Mouse (Mus musculus): Measurements from ENCODE around the gene Maats1. TPM values are rescaled to one million over a fixed set of nuclear protein-coding genes. Genes with fewer than 3 reads are reported as not detected.

Gene Maats1
- total RNA-seq, 2 experiments from 2014 or later, result not detected

DNA sequence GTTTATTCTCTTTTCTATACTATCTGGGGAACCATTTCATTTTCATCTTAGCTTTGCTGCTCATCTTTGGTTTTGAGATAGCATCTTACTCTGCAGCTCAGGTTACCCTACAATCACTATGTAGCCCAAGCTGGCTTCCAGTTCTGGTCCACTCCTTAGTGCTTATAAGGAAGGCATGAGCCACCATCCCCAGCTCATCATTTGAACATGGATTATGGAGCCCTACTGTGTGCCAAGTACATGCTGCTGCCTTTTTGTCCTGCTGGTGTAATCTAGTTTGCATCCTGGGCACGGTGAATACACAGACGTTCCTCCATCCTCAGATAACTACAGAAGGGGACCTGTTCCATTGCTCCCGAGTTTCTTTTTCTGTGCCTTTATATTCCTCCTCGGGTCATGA lies 30.9 kb upstream of the Maats1 start:
- DNase-seq, result no peak
- intact Hi-C loops (cut with DNase I), result no loop called here

DNA sequence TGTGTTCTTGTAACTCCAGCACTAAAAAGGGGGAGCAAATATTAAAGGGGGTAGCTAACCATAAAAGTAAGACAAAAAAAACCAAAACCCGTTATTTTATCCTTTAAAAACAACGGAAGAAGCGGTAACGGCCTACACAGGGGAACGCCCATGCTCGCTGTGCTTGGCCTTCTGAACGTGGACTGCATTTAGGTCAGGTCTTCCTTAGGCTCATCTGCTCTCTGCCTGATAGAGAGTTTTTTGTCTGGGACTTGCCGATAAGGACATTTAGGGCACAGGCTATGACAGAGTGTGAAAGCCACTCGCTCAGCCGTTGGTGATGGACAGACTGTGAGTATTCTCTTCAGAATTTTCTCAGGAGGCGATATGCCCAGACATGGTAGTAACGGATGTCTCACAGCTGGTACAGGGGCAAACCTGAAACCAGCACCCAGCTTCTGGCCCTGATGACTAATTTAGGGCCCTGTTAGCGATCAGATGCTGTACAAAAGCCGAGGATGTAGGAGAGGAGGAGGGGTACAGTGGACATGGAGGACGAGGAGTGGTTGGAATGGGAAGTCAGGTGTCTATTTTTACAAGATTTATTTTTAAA lies 29.9 kb upstream of the Maats1 start:
- intact Hi-C loops (cut with DNase I), result no loop called here
- DNase-seq, result no peak

DNA sequence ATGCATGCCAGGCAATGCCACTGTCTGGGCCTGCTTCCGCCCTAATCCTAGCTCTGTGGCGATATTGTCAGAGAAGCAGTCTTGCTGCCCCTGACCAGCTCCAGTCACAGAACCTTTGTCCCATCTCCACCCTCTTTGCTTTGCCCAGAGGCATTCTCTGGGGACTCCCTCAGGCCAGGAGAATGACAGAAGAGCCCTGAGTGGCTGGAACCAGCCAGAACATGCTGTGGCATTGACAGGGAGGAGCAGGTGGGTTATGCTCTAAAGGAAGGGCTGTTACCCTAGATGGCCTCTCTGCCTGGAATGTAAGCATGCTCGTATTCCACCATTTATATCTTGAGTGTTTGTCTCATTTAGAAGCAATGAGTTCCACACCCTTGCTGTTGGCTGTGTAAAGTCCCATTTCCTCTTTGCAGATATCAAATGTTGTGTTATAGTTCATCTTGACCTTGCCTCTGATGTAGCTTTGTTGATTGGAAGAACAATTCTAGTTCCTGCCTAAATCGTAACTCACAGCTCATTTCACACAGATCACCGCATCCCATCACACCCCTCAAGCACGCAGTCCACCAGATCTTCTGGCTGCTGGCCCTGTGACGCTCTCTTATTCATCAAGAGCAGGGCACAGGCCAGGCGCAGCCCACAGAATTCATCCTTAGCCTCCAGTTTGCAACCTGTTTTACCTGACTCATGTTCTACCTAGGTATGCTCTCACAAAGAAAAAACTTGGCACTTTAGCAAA lies 28.9 kb upstream of the Maats1 start:
- intact Hi-C loops (cut with DNase I), result no loop called here
- DNase-seq, result no peak

DNA sequence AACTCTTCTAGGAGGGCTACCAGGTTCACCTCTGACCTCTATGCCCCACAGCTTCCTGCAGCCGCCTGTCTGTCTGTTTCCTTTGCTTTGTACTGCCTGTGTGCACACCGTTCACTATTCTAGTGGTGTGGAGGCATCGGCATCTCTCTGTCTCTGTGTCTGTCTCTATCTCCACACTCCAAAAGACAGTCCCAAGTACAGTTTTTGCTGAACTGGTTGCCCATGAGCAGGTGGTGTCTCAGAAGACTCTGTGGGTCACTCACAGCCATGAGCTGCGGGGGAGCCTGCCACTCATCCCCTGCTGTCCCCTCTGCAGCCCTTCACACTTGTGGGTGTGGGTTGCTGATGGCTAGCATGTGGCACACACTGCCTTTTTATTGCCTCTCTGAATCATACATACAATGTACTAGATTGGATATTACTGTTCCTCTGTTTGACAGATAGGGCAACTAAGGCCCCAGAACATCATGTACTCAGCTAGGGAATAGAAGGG lies 28.1 kb upstream of the Maats1 start:
- no peak for DNase-seq
- intact Hi-C loops (cut with DNase I), result no loop called here

DNA sequence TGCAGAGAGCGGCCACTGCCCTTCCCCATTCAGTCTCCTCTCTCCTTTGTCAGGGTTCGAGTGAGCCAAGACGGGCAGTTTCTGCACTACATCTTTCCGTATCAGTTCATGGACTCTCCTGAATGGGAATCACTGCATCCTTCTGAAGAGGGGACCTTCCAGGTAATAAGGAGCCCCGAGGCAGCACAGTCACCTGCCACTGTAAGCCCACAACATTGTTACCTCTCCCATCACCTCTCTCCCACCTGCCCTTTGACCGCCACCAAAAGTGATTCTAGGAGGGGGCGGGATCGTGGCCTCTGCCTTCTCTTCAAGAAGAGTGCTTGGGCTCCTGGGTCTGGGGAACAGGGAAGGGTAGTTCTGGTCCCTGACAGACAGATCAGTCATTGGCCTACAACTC lies 27.5 kb upstream of the Maats1 start:
- DNase-seq, result no peak
- intact Hi-C loops (cut with DNase I), result no loop called here

DNA sequence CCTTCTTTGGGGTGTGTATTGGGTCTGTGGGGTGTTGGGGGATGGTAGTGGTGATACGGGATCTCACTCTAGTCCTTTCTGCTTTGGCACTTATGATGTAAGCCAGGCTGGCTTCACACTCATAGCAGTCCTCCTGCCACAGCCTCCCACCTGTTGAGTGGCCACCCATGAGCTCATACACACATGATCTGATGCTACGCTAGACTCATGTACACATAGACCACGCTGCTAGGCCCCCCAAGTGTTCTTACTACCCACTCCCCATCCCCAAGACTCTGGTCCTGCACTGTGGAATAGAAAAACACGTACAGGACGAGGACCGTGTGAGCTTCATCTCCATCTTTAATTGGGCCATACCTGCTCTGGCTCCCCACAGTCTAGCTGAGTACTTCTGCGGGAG lies 27.1 kb upstream of the Maats1 start:
- DNase-seq, result no peak
- intact Hi-C loops (cut with DNase I), result no loop called here

DNA sequence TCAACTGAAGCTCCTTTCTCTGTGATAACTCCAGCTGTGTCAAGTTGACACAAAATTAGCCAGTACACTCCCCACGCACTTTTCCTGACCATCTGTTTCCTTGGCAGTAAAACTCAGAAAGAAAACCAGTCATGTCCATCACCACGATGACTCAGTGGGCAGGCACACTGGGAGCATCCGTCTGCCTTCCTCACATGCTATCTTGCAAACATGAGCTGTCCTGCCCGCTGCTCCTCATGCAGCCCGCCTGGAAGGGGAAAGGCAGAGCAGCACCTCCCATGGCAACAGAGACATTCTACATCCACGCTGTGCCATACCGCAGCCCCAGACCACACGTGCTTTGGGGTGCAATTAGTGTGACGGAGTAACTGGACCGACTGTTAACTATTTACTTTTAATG lies 26.4 kb upstream of the Maats1 start:
- intact Hi-C loops (cut with DNase I), result no loop called here
- DNase-seq, result peak in 1 of 2 experiments; percentile 38

DNA sequence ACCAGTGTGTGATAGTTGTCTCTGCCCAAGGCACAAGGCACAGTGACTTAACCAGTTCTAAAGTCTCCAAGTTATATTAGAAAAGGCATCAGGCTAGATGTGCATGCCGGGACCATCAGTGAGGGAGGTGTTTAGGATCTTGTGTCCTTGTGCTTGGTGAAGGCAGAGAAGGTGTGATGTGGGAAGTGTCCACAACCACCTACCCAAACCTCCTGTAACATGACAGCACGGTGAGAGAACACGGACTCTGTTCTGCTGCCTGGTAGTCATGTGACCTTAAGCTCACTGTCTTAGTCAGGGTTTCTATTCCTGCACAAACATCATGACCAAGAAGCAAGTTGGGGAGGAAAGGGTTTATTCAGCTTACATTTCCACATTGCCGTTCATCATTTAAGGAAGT lies 24.3 kb upstream of the Maats1 start:
- no peak for DNase-seq
- intact Hi-C loops (cut with DNase I), result no loop called here

DNA sequence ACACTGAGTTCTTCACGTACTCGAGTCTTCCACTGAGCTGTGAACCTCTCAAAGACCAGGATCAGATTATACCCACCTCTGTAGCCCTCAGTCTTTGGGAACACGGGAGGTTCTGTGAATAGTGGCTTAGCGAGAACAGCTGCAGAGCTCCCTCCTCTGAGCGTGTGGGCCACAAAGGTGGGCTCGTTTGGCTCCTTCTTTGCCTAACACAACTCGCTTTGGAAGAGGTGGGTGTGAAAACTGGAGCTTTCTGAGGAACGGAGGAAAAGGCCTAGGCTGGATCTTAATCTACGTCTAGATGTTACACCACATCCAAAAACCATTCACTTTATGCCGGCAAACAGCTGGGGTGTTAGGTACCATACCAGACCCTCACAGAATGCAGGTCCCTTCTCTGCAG lies 23.4 kb upstream of the Maats1 start:
- intact Hi-C loops (cut with DNase I), result loop anchor here (2.0 kb wide), 1 partner anchor 15 kb away; no protein-coding TSS in a partner anchor
- no peak for DNase-seq

DNA sequence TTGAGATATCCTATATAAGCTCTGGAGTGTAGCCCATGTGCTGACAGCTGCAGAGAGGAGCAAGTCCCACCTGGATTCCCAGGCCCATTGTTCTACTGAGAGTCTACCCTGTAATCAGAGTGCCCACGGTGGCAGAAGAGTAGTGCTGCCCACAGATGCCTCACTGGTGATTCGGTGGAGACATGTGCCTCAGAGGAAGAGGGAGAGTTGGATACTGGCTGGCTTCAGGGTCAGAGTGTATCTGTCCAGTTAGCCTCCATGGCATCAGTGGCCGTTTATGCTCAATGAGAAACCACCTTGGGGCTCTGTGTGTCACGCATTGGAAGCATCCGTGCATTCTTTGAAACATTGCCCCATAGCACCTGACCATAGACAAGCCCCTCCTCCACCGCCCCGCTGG lies 21.7 kb upstream of the Maats1 start:
- intact Hi-C loops (cut with DNase I), result loop anchor here (2.0 kb wide), 1 partner anchor 13 kb away; no protein-coding TSS in a partner anchor
- DNase-seq, result no peak

DNA sequence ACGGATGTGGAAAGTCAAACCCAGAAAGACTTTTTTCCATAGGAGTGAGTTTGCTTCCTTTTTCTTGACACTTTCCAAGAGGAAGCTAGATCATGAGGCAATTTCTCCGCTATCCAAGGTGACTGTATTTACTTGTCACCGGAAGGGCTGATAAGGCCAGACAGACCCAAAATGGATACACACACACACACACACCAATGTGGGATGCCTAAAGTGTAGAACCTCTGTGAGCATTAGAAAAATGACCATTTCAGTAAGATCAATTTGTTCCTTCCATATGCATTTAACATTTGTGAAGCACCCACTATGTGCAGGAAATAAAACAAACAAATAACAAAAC lies 21.3 kb upstream of the Maats1 start:
- intact Hi-C loops (cut with DNase I), result no loop called here

DNA sequence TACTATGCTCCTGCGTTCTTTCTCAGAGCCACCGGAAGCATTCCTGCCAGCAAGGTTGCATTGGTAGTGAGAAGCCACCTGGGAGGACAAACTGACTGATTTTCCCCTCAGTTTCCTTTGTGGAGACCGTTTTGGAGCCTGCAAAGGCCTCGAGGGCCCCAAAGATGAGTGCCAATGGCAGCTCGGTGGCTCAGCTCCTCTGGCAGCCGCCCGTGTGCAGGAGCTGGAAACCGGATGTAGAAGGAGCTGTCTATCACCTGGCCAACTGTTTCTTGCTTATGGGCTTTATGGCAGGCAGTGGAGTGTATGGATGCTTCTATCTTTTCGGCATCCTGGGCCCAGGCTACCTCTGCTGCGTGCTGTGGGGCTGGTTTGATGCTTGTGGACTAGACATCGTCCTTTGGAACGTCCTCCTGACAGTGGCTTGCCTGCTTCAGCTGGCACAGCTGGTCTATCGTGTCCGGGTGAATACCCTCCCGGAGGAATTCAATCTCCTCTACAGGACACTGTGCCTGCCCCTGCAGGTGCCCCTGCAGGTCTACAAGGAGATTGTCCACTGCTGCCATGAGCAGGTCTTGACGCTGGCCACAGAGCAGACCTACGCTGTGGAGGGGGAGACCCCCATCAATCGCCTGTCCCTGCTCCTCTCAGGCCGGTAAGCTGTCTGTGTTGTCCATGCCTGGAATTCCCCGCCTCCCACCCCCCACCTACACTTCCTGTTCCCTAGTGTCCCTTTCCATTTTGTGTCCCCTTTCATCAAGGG lies 20.7 kb upstream of the Maats1 start:
- intact Hi-C loops (cut with DNase I), result no loop called here
- no peak for DNase-seq

More for the DNA sequence above, 21.3 kb upstream of the Maats1 start:
- no peak for DNase-seq

DNA sequence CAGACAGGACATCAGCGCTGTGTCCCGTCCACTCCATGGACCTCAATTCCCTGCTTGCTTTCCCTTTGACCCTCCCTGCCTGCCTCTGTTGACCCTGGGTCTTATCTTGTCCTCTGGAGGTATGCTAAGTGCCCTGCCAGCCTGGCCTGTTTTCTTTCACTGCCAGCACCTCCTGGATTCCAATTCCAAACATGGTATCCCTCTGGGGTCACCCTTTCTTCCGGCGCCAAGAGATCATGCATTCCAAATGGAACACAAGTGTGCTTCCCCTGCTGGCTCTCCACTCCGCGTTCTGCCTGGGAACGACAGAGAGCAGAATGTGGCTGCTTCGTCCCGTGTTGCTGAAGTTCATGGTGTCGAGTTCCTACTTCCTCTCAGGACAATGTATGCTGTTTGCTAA lies 20.0 kb upstream of the Maats1 start, which contains the start of gene Popdc2:
Gene Popdc2 (plus strand): TSS at position 277 of the 400 bp plus-strand sequence.
- DNase-seq, result peak; percentile 66 to 73
- intact Hi-C loops (cut with DNase I), result no loop called here

DNA sequence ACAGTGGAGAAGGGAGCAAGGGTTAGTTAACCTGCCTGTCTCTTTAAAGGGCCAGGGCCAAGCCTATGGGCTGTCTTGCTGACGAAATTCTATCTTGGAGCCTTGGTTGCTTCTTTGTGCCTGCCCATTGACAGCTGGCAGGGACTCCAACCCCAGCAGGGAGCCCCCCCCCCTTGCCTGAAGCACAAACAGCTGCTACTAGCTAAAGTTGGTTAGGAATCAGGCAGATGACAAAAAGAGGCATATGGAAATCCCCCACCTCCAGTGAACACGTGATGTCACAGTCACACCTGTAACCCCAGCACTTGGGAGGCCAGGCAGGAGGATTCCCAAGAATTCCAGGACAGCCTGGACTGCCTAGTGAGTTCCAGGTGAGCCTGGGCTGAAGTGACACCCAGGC lies 18.4 kb upstream of the Maats1 start:
- no peak for DNase-seq
- intact Hi-C loops (cut with DNase I), result no loop called here

DNA sequence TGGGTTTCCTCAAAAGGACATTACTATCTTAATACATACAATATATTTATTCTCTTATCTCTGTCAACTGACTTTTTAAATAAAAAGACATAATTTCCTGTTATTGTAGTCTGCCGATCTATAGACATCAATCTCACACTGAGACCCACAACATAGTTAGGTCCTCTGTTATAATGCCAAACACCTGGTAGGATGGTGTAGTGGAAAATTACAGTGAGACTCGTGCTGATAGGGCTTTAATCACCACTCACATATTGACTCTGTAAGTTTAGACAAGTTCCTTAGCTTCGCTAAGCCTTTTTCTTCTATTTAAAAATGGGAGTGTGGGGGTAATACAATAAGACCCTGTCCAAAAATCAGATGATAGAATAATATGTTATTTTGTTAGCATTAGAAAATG lies 17.9 kb upstream of the Maats1 start:
- no peak for DNase-seq
- intact Hi-C loops (cut with DNase I), result no loop called here

DNA sequence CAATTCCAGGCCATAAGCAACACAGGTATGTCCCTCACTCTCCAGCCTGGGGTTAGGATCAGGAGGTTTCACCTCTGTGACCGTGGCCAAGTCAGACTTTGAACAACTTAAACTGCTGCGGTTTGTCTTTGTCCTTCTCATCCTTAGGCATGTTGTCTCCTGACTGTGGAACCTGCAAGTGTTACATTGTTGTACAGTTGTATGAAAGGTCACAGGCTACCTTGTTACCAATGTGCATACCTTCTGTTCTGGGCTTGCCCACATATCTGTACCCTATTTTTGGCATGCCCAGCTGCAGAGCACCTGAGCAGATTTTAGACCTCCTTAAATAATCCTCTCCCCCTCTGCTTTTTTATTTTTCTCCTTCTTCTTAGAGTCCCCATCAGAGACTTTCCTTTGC lies 17.3 kb upstream of the Maats1 start:
- DNase-seq, result no peak
- intact Hi-C loops (cut with DNase I), result no loop called here

DNA sequence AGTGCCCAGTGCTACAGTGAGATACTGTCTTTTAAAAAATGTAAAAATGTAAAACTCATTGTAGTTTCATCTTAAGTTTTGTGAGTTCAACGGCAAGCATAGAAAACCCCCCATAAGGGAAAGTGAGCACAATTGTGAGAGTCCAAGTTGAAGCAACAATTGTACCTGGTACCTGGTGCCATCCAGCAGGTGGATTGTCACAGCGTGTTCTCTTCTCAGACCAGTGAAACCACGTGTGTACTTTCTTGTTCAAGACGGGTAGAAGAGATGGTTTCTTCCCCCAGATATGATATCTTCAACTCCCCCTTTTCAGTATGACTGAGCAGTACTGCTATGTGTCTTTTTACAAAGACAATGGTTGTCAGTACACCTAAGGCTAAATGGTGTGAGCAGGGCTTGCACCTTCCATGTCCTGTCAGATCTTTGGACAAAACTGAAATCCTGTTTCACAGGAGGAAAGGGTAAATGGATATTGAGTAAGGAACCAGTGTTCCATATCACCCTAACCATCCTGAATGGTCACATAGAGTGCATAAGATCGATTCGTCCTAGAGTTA lies 16.4 kb upstream of the Maats1 start:
- intact Hi-C loops (cut with DNase I), result no loop called here
- DNase-seq, result no peak

DNA sequence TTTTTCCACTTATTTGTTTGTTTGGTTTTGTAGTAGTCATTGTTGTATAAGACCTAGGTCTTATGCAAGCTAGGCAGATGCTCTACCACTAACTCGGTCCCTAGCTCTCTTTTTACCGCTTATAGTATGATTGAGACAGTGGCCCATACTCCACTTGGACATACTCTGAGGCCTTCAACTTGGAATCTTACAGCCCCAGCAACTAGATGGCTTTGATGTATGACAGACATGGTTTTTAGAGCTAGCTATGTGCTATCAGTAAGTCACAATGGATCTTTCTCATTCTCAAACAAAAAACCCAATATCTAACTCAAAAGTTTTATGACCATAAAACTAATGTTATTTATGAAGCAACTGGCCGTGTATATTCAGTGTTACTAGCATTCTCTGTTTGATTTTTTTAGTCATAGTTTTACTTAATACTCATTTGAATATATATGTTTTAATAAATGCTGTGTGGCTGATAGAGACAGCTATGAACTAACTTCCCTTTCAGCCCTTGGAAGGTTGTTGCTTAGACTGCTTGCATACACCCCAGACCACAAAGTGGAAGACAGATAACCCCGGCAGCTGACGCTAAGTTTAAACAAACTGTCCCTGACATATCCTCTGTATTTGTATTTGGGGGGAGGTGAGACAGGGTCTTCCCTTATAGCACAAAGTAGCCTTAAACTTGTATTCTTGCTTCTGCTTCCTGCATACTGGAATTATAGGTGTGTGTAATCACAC lies 12.4 kb upstream of the Maats1 start:
- DNase-seq, result no peak
- intact Hi-C loops (cut with DNase I), result no loop called here

DNA sequence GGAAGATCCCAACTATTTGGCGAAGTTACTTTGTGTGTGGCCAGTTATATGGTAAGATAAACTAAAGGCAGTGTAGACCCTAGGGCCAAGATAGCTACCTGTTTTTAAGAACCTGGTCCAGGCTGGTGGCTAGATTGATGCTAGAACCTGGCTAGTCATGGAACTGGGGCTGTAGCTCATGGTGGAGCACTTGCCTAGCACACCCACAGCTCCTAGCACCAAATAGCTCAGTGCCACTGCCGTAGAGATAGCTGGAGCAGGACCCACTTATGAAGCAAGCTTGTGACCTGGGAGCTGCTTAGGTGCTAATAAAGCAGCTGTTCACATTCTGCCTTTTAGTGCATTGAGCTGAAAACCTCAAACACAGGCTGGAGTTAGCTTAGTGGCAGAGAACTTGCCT lies 11.7 kb upstream of the Maats1 start:
- no peak for DNase-seq

DNA sequence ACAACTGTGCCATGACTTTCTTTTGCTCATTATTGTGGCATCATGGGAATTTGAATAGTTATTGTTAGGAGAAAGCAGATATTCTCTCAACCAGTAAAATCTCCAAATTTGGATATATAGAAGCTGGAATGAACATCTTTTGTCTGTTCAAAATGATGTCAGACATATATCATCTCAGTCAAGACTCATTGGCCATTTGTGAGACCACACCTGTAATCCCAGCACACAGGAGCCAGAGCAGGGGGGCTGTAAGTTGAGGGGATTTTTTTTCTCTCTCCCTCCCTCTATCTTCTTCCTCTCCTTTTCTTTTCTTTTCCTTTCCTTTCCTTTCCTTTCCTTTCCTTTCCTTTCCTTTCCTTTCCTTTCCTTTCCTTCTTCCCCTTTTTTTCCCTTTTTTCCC lies 10.9 kb upstream of the Maats1 start:
- intact Hi-C loops (cut with DNase I), result no loop called here
- no peak for DNase-seq

More for the DNA sequence above, 11.7 kb upstream of the Maats1 start:
- intact Hi-C loops (cut with DNase I), result no loop called here

DNA sequence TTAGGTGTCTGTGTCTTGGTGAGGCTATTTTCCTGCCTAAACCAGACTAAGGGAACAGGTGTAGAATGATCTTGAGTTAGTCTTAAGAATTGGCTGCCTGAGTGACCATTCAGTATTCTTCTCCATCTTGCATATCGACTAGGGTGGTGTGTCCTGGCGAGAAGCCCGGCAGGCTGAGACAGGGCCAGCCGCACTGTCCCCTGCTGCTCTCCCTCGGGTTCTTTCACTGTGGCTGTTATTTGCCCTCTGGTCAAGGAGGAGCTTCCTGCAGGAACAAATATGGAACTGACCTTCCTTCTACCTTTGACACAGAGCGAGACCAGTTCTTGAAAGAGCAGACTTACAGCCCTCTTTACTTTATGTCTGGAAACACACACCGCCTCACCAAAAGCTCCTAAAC lies 10.1 kb upstream of the Maats1 start:
- DNase-seq, result peak; percentile 55 to 61
- intact Hi-C loops (cut with DNase I), result no loop called here

All from heart, postnatal 36 days (tissue).